Mouse (Mus musculus) heart, postnatal 0 days (tissue): ENCODE data around the gene Mroh7.

Experiments used
- CTCF ChIP-seq: IDR thresholded peaks from 2 replicates; pipeline ENCODE4 v1.5.1; 2016; ENCODE audit warnings: antibody characterized with exemption, control low read depth, low read depth
- EP300 ChIP-seq: IDR thresholded peaks from 2 replicates; pipeline ENCODE4 v1.6.1; 2016; ENCODE audit warnings: antibody characterized with exemption, low read depth

DNA sequence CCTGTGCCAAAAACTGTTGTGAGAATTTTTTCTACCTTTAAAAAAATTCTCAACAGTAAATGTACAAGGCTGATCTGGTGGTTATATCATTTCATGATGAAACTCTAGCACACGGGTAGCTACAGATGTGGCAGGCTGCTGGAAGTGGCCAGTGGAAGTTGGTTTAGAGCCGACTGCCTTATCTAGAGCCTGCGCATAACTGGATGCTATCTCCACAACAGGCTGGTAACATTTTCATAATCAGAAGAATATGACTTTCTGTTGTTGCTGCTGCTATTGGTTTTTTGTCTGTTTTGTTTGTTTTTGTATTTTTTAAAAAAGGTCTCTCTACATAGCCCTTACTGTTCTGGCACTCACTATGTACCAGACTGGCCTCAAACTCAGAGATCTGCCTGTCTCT lies 78.2 kb downstream of the Mroh7 start:
- TF ChIP-seq CTCF (no peak), EP300 (no peak)
